Mouse (Mus musculus) embryonic facial prominence, embryonic 14.5 days (tissue): Measurements from ENCODE around the gene Rcbtb2. TPM values are rescaled to one million over a fixed set of nuclear protein-coding genes. Genes with fewer than 3 reads are reported as not detected.

ENCODE experiments used
- ATAC-seq: fragments of 200-750 bp; cut with Nextera tagmentation; 2 replicates; pipeline ENCODE4 v1.8.0; 2017; ENCODE audit warnings: low read depth, moderate number of reproducible peaks, moderate TSS enrichment
- DNase-seq: peaks from one replicate; pipeline ENCODE4 v3.0.0-alpha.2; 2015; ENCODE audit warnings: low spot score
- H3K27ac ChIP-seq: fragments of 300-500 bp; sonication (generic); replicated peaks from 2 replicates; pipeline ENCODE4 v1.5.1; 2014; ENCODE audit warnings: low read depth, mild to moderate bottlenecking, low read length, moderate library complexity
- H3K27me3 ChIP-seq: fragments of 300-500 bp; sonication (generic); replicated peaks from 2 replicates; pipeline ENCODE4 v1.6.1; 2014; ENCODE audit warnings: low read length; ENCODE audit not compliant: control insufficient read depth, insufficient read depth
- H3K36me3 ChIP-seq: fragments of 300-500 bp; sonication (generic); 2 replicates; pipeline ENCODE4 v1.6.1; 2014; ENCODE audit warnings: low read length, mixed read lengths; ENCODE audit not compliant: control insufficient read depth, insufficient read depth
- H3K4me1 ChIP-seq: fragments of 300-500 bp; sonication (generic); 2 replicates; pipeline ENCODE4 v1.6.1; 2014; ENCODE audit warnings: antibody characterized with exemption, low read length; ENCODE audit not compliant: control insufficient read depth, insufficient read depth
- H3K4me2 ChIP-seq: fragments of 300-500 bp; sonication (generic); 2 replicates; pipeline ENCODE4 v1.6.1; 2014; ENCODE audit warnings: low read depth, mild to moderate bottlenecking, low read length, moderate library complexity, mixed read lengths
- H3K4me3 ChIP-seq: fragments of 300-500 bp; sonication (generic); 2 replicates; pipeline ENCODE4 v1.5.1; 2014; ENCODE audit warnings: low read depth, mild to moderate bottlenecking, low read length
- H3K9ac ChIP-seq: fragments of 300-500 bp; sonication (generic); 2 replicates; pipeline ENCODE4 v1.6.1; 2014; ENCODE audit warnings: low read depth, mild to moderate bottlenecking, low read length, moderate library complexity, mixed read lengths
- H3K9me3 ChIP-seq: fragments of 300-500 bp; sonication (generic); 2 replicates; pipeline ENCODE4 v1.6.1; 2016; ENCODE audit warnings: low read length; ENCODE audit not compliant: control insufficient read depth
- WGBS: fragments of 180-500 bp; shearing (Covaris S2); extraction: QIAGEN DNeasy Blood & Tissue Kit; methylation state at CpG from one replicate; pipeline ENCODE4 v1.1.7; 2014; 5-methylcytosine and 5-hydroxymethylcytosine counted together
- polyA plus RNA-seq: library from polyadenylated mRNA; unstranded; fragments of >200 nt; fragmentation: Nextera tagmentation; extraction: Ambion mirVana; gene quantifications from 2 replicates; pipeline ENCODE4 v1.2.1, GENCODE M21; 2014

Gene Rcbtb2
- polyA plus RNA-seq, 1 experiment from 2014 or later: 86.4 TPM

GRCm38 (mm10) chr14:73132731-73133130 lies 9.9 kb downstream of the Rcbtb2 start:
- DNase-seq (no peak), ATAC-seq (no peak)
- H3K9ac ChIP-seq: no peak overlapping the region
- no peak overlapping the region for H3K27ac ChIP-seq
- no peaks in the 10 kb centered on the region for H3K36me3 ChIP-seq
- WGBS: 69% methylated on average over 4 of the region's 4 CpGs
- H3K9me3 ChIP-seq: no peaks in the 10 kb centered on the region
- H3K4me1 ChIP-seq: no peaks in the 10 kb centered on the region
- no peak overlapping the region for H3K4me2 ChIP-seq
- no peaks in the 10 kb centered on the region for H3K27me3 ChIP-seq
- no peak overlapping the region for H3K4me3 ChIP-seq

- no peak overlapping the region for H3K27ac ChIP-seq
- DNase-seq (no peak), ATAC-seq (no peak)
- no peak overlapping the region for H3K4me3 ChIP-seq
- H3K4me2 ChIP-seq: no peak overlapping the region
- 0 out of 2 replicates have a peak, but pooled peaks cover 2% of the 10 kb centered on the region for H3K4me1 ChIP-seq
- no peak overlapping the region for H3K9ac ChIP-seq
- 70% methylated on average over 5 of the region's 5 CpGs for WGBS
- H3K9me3 ChIP-seq: no peaks in the 10 kb centered on the region
- H3K27me3 ChIP-seq: no peaks in the 10 kb centered on the region
- H3K36me3 ChIP-seq: no peaks in the 10 kb centered on the region
Measured at GRCm38 (mm10) chr14:73137234-73137633, 14.4 kb downstream of the Rcbtb2 start.

- Histone ChIP-seq H3K4me2 (no peak overlapping the region), H3K9me3 (no peaks in the 10 kb centered on the region), H3K9ac (no peak overlapping the region), H3K4me1 (0 out of 2 replicates have a peak, but pooled peaks cover 4% of the 10 kb centered on the region), H3K36me3 (no peaks in the 10 kb centered on the region), H3K27me3 (no peaks in the 10 kb centered on the region), H3K27ac (no peak overlapping the region), H3K4me3 (no peak overlapping the region)
- 96% methylated on average over 7 of the region's 7 CpGs for WGBS
- ATAC-seq (no peak), DNase-seq (no peak)
Measured at GRCm38 (mm10) chr14:73138483-73138882, 15.6 kb downstream of the Rcbtb2 start.

GRCm38 (mm10) chr14:73139866-73140265 lies 17.0 kb downstream of the Rcbtb2 start:
- Histone ChIP-seq H3K4me1 (peaks cover 12% of the 10 kb centered on the region), H3K27ac (no peak overlapping the region), H3K9me3 (no peaks in the 10 kb centered on the region), H3K27me3 (no peaks in the 10 kb centered on the region), H3K36me3 (no peaks in the 10 kb centered on the region), H3K4me3 (no peak overlapping the region), H3K4me2 (no peak overlapping the region), H3K9ac (no peak overlapping the region)
- no peak for DNase-seq
- 43% methylated on average over 5 of the region's 5 CpGs for WGBS
- no peak for ATAC-seq

- H3K9me3 ChIP-seq: 0 out of 2 replicates have a peak, but pooled peaks cover 3% of the 10 kb centered on the region
- peak overlapping the region; percentile 91; the same call in 1 of the 2 replicates for H3K4me2 ChIP-seq
- H3K36me3 ChIP-seq: peaks cover 14% of the 10 kb centered on the region; the same call in 1 of the 2 replicates
- no peaks in the 10 kb centered on the region for H3K27me3 ChIP-seq
- peaks cover 12% of the 10 kb centered on the region for H3K4me1 ChIP-seq
- H3K9ac ChIP-seq: no peak overlapping the region
- H3K4me3 ChIP-seq: no peak overlapping the region
- H3K27ac ChIP-seq: peak overlapping the region; percentile 98
- 75% methylated on average over 3 of the region's 3 CpGs for WGBS
- ATAC-seq: no peak
- DNase-seq: no peak
Measured at GRCm38 (mm10) chr14:73141800-73142199, 19.0 kb downstream of the Rcbtb2 start.

- 0 out of 2 replicates have a peak, but pooled peaks cover 3% of the 10 kb centered on the region for H3K9me3 ChIP-seq
- peak overlapping the region; percentile 83 for H3K4me3 ChIP-seq
- DNase-seq (peak; percentile 70), ATAC-seq (peak; percentile 47)
- peak overlapping the region; percentile 97 for H3K9ac ChIP-seq
- peak overlapping the region; percentile 91 for H3K4me2 ChIP-seq
- H3K27me3 ChIP-seq: no peaks in the 10 kb centered on the region
- peak overlapping the region; percentile 98 for H3K27ac ChIP-seq
- H3K4me1 ChIP-seq: peaks cover 12% of the 10 kb centered on the region
- WGBS: 1% methylated on average over 11 of the region's 11 CpGs
- H3K36me3 ChIP-seq: peaks cover 14% of the 10 kb centered on the region
Measured at GRCm38 (mm10) chr14:73142421-73142895, 19.6 kb downstream of the Rcbtb2 start.

GRCm38 (mm10) chr14:73142896-73143709 lies 20.3 kb downstream of the Rcbtb2 start:
- Histone ChIP-seq H3K27me3 (no peaks in the 10 kb centered on the region), H3K36me3 (peaks cover 14% of the 10 kb centered on the region), H3K4me3 (peak overlapping the region; percentile 83), H3K27ac (peak overlapping the region; percentile 98), H3K9me3 (0 out of 2 replicates have a peak, but pooled peaks cover 3% of the 10 kb centered on the region), H3K9ac (peak overlapping the region; percentile 97), H3K4me1 (peaks cover 12% of the 10 kb centered on the region), H3K4me2 (peak overlapping the region; percentile 91)
- peak; percentile 90 for DNase-seq
- under 1% methylated on average over 37 of the region's 88 CpGs for WGBS
- ATAC-seq: peak; percentile 93

- Histone ChIP-seq H3K9me3 (0 out of 2 replicates have a peak, but pooled peaks cover 3% of the 10 kb centered on the region), H3K27ac (peak overlapping the region; percentile 98), H3K36me3 (peaks cover 14% of the 10 kb centered on the region), H3K4me2 (peak overlapping the region; percentile 91), H3K4me1 (peaks cover 12% of the 10 kb centered on the region), H3K4me3 (peak overlapping the region; percentile 83), H3K27me3 (no peaks in the 10 kb centered on the region), H3K9ac (peak overlapping the region; percentile 97)
- WGBS: 32% methylated on average over 25 of the region's 25 CpGs
- ATAC-seq (peak; percentile 4; the same call in 1 of the 2 replicates), DNase-seq (no peak)
Measured at GRCm38 (mm10) chr14:73143710-73144420, 21.0 kb downstream of the Rcbtb2 start.
